Comparison of ENCODE assay signal across 9 mouse cellular contexts in the genomic region with DNA sequence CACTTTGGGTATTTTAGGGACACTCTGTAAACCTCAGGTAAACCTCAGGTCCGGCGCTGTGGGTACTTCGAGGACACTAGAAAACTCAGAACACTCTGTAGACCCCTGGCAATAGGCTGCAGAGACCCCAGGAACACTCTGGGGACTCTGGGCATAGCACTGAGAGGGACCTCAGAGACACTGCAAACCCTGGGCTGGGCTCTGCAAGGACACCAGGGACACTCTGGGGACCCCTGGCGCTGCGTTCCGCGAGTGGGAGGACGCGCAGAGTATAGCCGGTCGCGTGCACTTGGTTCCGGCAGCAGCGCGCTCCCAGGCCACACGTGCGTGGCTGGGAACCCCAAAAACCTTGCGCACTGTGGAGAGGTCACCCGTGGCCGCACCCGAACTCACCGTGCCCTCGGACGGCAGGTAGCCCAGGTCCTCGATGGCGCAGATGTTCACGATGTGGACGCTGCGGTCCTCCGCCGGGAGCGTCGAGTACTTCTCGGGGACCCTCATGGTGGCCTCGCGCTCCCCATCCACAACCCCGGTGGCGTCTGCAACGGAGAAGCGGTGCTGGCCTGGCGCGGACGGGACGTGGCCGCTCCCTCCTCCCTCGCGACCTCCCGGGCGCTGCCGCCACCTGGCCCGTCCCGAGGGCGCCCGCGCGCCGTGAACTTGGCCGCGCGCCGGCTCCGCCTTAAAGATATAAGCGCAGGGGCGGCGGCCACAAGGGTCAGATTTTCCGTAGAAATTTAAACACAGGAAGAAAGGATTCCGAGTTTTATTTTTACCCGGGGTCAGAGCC.
DNase-seq lines count a peak whose midpoint lies in the region; ATAC-seq and TF ChIP-seq lines count a peak whose summit lies in the region.
"Had no signal": no experiment of that assay in that cellular context is flagged by ENCODE, and none has a peak within 500 bp of the region (broad histone marks: within the 10 kb centered on the region; RNA-seq: fewer than 3 reads in every experiment).

No protein-coding gene starts in this region.

- peak; percentile 38; the same call in 1 of the 2 replicates for ATAC-seq in forebrain, postnatal 0 days
- ATAC-seq in erythroid progenitor cell, adult 5-6 weeks (replicated peaks; ENCODE audit: low FRiP score, poor library complexity, severe bottlenecking): no peak

- H3K9ac ChIP-seq in ES-Bruce4 (ENCODE audit: low read depth, poor library complexity, severe bottlenecking): peak overlapping the region; percentile 30
- H3K9ac ChIP-seq in forebrain, postnatal 0 days: peak overlapping the region; percentile 45; the same call in 1 of the 2 replicates

- no peaks in the 10 kb centered on the region for H3K9me3 ChIP-seq in ES-Bruce4 (replicated peaks; ENCODE audit: control insufficient read depth, insufficient read depth, low read length, poor library complexity, severe bottlenecking)
- H3K9me3 ChIP-seq in forebrain, postnatal 0 days (ENCODE audit: low read length): no peaks in the 10 kb centered on the region
- no peaks in the 10 kb centered on the region for H3K9me3 ChIP-seq in midbrain, embryonic 10.5 days (replicated peaks)

- no peaks in the 10 kb centered on the region for H3K4me1 ChIP-seq in ES-Bruce4 (ENCODE audit: control insufficient read depth, insufficient read depth, low read length)
- no peaks in the 10 kb centered on the region for H3K4me1 ChIP-seq in forebrain, postnatal 0 days (ENCODE audit: insufficient read depth)
- peaks cover 40% of the 10 kb centered on the region for H3K4me1 ChIP-seq in midbrain, embryonic 10.5 days

- peak; percentile 58 for DNase-seq in embryo, embryonic 11 days
- no peak for DNase-seq in embryo, embryonic 10.5 days (ENCODE audit: low spot score)
- DNase-seq in forebrain, postnatal 0 days: no peak
- peak; percentile 68 for DNase-seq in kidney, postnatal 10 days
- DNase-seq in midbrain, embryonic 10.5 days (ENCODE audit: low spot score): peak; percentile 35
- no peak for DNase-seq in frontal cortex, postnatal 10 days (ENCODE audit: low spot score in 2 of 2)

- H3K4me2 ChIP-seq in forebrain, postnatal 0 days (ENCODE audit: low read depth): peak overlapping the region; percentile 73

- H3K27ac ChIP-seq in ES-Bruce4 (ENCODE audit: insufficient read depth, low read length): no peak overlapping the region
- no peak overlapping the region for H3K27ac ChIP-seq in forebrain, postnatal 0 days (ENCODE audit: low read depth, low read length)
- H3K27ac ChIP-seq in midbrain, embryonic 10.5 days (replicated peaks): peak overlapping the region; percentile 79

- TF ChIP-seq POLR2A in ES-Bruce4 (IDR thresholded peaks at IDR 0.05; ENCODE audit: insufficient read depth, low read length): no peak

- TF ChIP-seq CTCF in ES-Bruce4 (IDR thresholded peaks at IDR 0.05; ENCODE audit: low read depth, low read length): no peak
- TF ChIP-seq CTCF in forebrain, postnatal 0 days (IDR thresholded peaks at IDR 0.05; ENCODE audit: low read depth): no peak

- peaks cover 5% of the 10 kb centered on the region for H3K27me3 ChIP-seq in ES-Bruce4 (ENCODE audit: control insufficient read depth, insufficient read depth, low read length, poor library complexity, severe bottlenecking)
- H3K27me3 ChIP-seq in forebrain, postnatal 0 days (ENCODE audit: insufficient read depth, low read length): peaks cover 12% of the 10 kb centered on the region
- peaks cover 58% of the 10 kb centered on the region for H3K27me3 ChIP-seq in midbrain, embryonic 10.5 days (ENCODE audit: low read depth, poor library complexity, severe bottlenecking)

- H3K4me3 ChIP-seq in ES-Bruce4 (ENCODE audit: low read depth, low read length): peak overlapping the region; percentile 50
- peak overlapping the region; percentile 38 for H3K4me3 ChIP-seq in forebrain, postnatal 0 days (ENCODE audit: low read depth, low read length)
- peak overlapping the region; percentile 51 for H3K4me3 ChIP-seq in midbrain, embryonic 10.5 days
- H3K4me3 ChIP-seq: erythroblast, embryonic 14.5 days had no signal

- no peaks in the 10 kb centered on the region for H3K36me3 ChIP-seq in ES-Bruce4 (ENCODE audit: control insufficient read depth, insufficient read depth, low read length, poor library complexity, severe bottlenecking)
- no peaks in the 10 kb centered on the region for H3K36me3 ChIP-seq in forebrain, postnatal 0 days (ENCODE audit: insufficient read depth)
- peaks cover 36% of the 10 kb centered on the region for H3K36me3 ChIP-seq in midbrain, embryonic 10.5 days

- no peak for TF ChIP-seq EP300 in ES-Bruce4 (IDR thresholded peaks at IDR 0.05; ENCODE audit: insufficient read depth, low read depth, low read length)

- WGBS in forebrain, postnatal 0 days: 10% methylated on average over 68 of the region's 68 CpGs
- WGBS in midbrain, embryonic 10.5 days: 13% methylated on average over 68 of the region's 68 CpGs

Comparison
In these comparisons a context has a peak if more than half of its experiments do, and no peak if none do; other contexts are left out.
1. DNase-seq: peak in embryo, embryonic 11 days (single experiment), kidney, postnatal 10 days (single experiment) and midbrain, embryonic 10.5 days (single experiment); none in embryo, embryonic 10.5 days (single experiment), forebrain, postnatal 0 days (single experiment) and frontal cortex, postnatal 10 days (0 of 2).
2. Peak in every context shown above with its lines, with median percentiles within 50 percentile points of each other: H3K4me3 ChIP-seq.